Mouse (Mus musculus) MEL (cell line): ENCODE results near the gene Mrps9. TPM values are rescaled to one million over a fixed set of nuclear protein-coding genes. Genes with fewer than 3 reads are reported as not detected.

Source experiments
- DNase-seq: peaks from one replicate; pipeline ENCODE4 v3.0.0; 2011; ENCODE audit warnings: low read depth, low spot score
- H3K27ac ChIP-seq: 2 replicates; pipeline ENCODE4 v1.5.1; 2012; ENCODE audit warnings: low read depth, mild to moderate bottlenecking, control low read depth, low read length, moderate library complexity; ENCODE audit not compliant: control insufficient read depth
- H3K27me3 ChIP-seq, 2 experiments: fragments of 150-350 bp in 1 of 2; sonication (generic) in 1 of 2; 2 replicates each; pipeline ENCODE4 v1.6.1; 2012; ENCODE audit warnings: low read length in 2 of 2, mild to moderate bottlenecking in 2 of 2, improper control_type of control experiment in 1 of 2, moderate library complexity in 1 of 2; ENCODE audit not compliant: insufficient read depth in 2 of 2, control insufficient read depth in 1 of 2
- H3K36me3 ChIP-seq, 2 experiments: 2 replicates each; pipeline ENCODE4 v1.6.1; 2012 to 2014; ENCODE audit warnings: low read length in 2 of 2, improper control_type of control experiment in 1 of 2, inconsistent platforms in 1 of 2, mild to moderate bottlenecking in 1 of 2; ENCODE audit not compliant: insufficient read depth in 2 of 2, control insufficient read depth in 1 of 2
- H3K4me1 ChIP-seq, 2 experiments: fragments of 150-350 bp in 1 of 2; sonication (generic) in 1 of 2; 2 replicates each; pipeline ENCODE4 v1.6.1; 2012; ENCODE audit warnings: low read length in 2 of 2, improper control_type of control experiment in 1 of 2, mild to moderate bottlenecking in 1 of 2; ENCODE audit not compliant: insufficient read depth in 2 of 2, control insufficient read depth in 1 of 2
- H3K4me3 ChIP-seq, 2 experiments: fragments of 150-350 bp in 1 of 2; sonication (generic) in 1 of 2; 2 replicates each; pipeline ENCODE4 v1.5.1; 2012; ENCODE audit warnings: low read depth in 2 of 2, low read length in 2 of 2, mild to moderate bottlenecking in 2 of 2, moderate library complexity in 2 of 2, control low read depth in 1 of 2, improper control_type of control experiment in 1 of 2; ENCODE audit not compliant: control insufficient read depth in 1 of 2, insufficient read depth in 1 of 2
- H3K79me2 ChIP-seq: 2 replicates; pipeline ENCODE4 v1.6.1; 2012; ENCODE audit warnings: mild to moderate bottlenecking, low read length, moderate library complexity; ENCODE audit not compliant: control insufficient read depth, poor library complexity, insufficient read depth
- H3K9ac ChIP-seq: 2 replicates; pipeline ENCODE4 v1.6.1; 2012; ENCODE audit warnings: low read depth, mild to moderate bottlenecking, control low read depth, low read length, moderate library complexity; ENCODE audit not compliant: control insufficient read depth, poor library complexity, severe bottlenecking
- H3K9me3 ChIP-seq: fragments of 150-350 bp; sonication (generic); replicated peaks from 2 replicates; pipeline ENCODE4 v1.6.1; 2012; ENCODE audit warnings: mild to moderate bottlenecking, low read length, improper control_type of control experiment, moderate library complexity; ENCODE audit not compliant: insufficient read depth
- CHD1 ChIP-seq: IDR thresholded peaks from 2 replicates; pipeline ENCODE4 v1.6.1; 2012; ENCODE audit warnings: low read depth, mild to moderate bottlenecking, inconsistent platforms, low read length, improper control_type of control experiment
- E2F4 ChIP-seq: IDR thresholded peaks from 2 replicates; pipeline ENCODE4 v1.6.1; 2011; ENCODE audit warnings: low read depth, low read length, improper control_type of control experiment, borderline replicate concordance
- ELF1 ChIP-seq: IDR thresholded peaks from 2 replicates; pipeline ENCODE4 v1.6.1; 2014; ENCODE audit warnings: low read depth, mild to moderate bottlenecking, inconsistent platforms, low read length, improper control_type of control experiment, moderate library complexity
- EP300 ChIP-seq, 2 experiments: IDR thresholded peaks; 2 replicates each; pipeline ENCODE4 v1.6.1; 2011; ENCODE audit warnings: improper control_type of control experiment in 2 of 2, low read length in 2 of 2, low read depth in 1 of 2, mild to moderate bottlenecking in 1 of 2
- GABPA ChIP-seq: IDR thresholded peaks from 2 replicates; pipeline ENCODE4 v1.6.1; 2012; ENCODE audit warnings: low read depth, mild to moderate bottlenecking, inconsistent platforms, low read length, improper control_type of control experiment, moderate library complexity
- JUND ChIP-seq: IDR thresholded peaks from 2 replicates; pipeline ENCODE4 v1.6.1; 2011; ENCODE audit warnings: low read depth, mild to moderate bottlenecking, improper control_type of control experiment, low read length
- MAFK ChIP-seq: IDR thresholded peaks from 2 replicates; pipeline ENCODE4 v1.6.1; 2011; ENCODE audit warnings: low read depth, mild to moderate bottlenecking, low read length, improper control_type of control experiment, borderline replicate concordance
- MYB ChIP-seq: IDR thresholded peaks from 2 replicates; pipeline ENCODE4 v1.6.1; 2011; ENCODE audit warnings: mild to moderate bottlenecking, low read depth, low read length, improper control_type of control experiment
- MYC ChIP-seq: IDR thresholded peaks from 2 replicates; pipeline ENCODE4 v1.6.1; 2011; ENCODE audit warnings: low read depth, mild to moderate bottlenecking, low read length, improper control_type of control experiment, moderate library complexity
- POLR2A ChIP-seq, 2 experiments: IDR thresholded peaks; 2 replicates each; pipeline ENCODE4 v1.6.1; 2011 to 2012; ENCODE audit warnings: low read length in 2 of 2, mild to moderate bottlenecking in 2 of 2, control low read depth in 1 of 2, improper control_type of control experiment in 1 of 2, low read depth in 1 of 2, moderate library complexity in 1 of 2; ENCODE audit not compliant: control insufficient read depth in 1 of 2, insufficient read depth in 1 of 2, poor library complexity in 1 of 2
- POLR2AphosphoS5 ChIP-seq: IDR thresholded peaks from 2 replicates; pipeline ENCODE4 v1.6.1; 2012; ENCODE audit warnings: low read depth, borderline replicate concordance, mild to moderate bottlenecking, inconsistent platforms, low read length, moderate library complexity, mixed read lengths
- RAD21 ChIP-seq: IDR thresholded peaks from 2 replicates; pipeline ENCODE4 v1.6.1; 2011; ENCODE audit warnings: mild to moderate bottlenecking, low read depth, low read length, improper control_type of control experiment
- RCOR1 ChIP-seq: IDR thresholded peaks from 2 replicates; pipeline ENCODE4 v1.6.1; 2012; ENCODE audit warnings: low read depth, mild to moderate bottlenecking, inconsistent platforms, low read length, improper control_type of control experiment
- SIN3A ChIP-seq: IDR thresholded peaks from 2 replicates; pipeline ENCODE4 v1.6.1; 2012; ENCODE audit warnings: low read length, improper control_type of control experiment, inconsistent platforms
- TCF12 ChIP-seq: IDR thresholded peaks from 2 replicates; pipeline ENCODE4 v1.6.1; 2014; ENCODE audit warnings: low read depth, mild to moderate bottlenecking, inconsistent platforms, low read length, improper control_type of control experiment, moderate library complexity
- UBTF ChIP-seq: IDR thresholded peaks from 2 replicates; pipeline ENCODE4 v1.6.1; 2012; ENCODE audit warnings: low read depth, mild to moderate bottlenecking, inconsistent platforms, low read length, improper control_type of control experiment, moderate library complexity, borderline replicate concordance; ENCODE audit not compliant: insufficient read depth
- ZKSCAN1 ChIP-seq: IDR thresholded peaks from 2 replicates; pipeline ENCODE4 v1.6.1; 2012; ENCODE audit warnings: low read depth, mild to moderate bottlenecking, inconsistent platforms, low read length, improper control_type of control experiment, moderate library complexity
- ZMIZ1 ChIP-seq: IDR thresholded peaks from 2 replicates; pipeline ENCODE4 v1.6.1; 2012; ENCODE audit warnings: low read depth, mild to moderate bottlenecking, inconsistent platforms, low read length, improper control_type of control experiment, moderate library complexity
- polyA plus RNA-seq, 2 experiments: library from polyadenylated mRNA; stranded (reverse) in 1 of 2; unstranded in 1 of 2; fragments of >175 nt in 1 of 2; fragments of >200 nt in 1 of 2; gene quantifications; 2 replicates each; pipeline versions ENCODE4 v1.2.1 to v1.2.4; 2012; ENCODE audit warnings: low replicate concordance in 2 of 2, low read depth in 1 of 2; ENCODE audit not compliant: insufficient read length in 2 of 2, insufficient read depth in 1 of 2, missing spikeins in 1 of 2
- total RNA-seq: library from RNA; depleted of rRNA; stranded (reverse); fragments of 300-350 nt; gene quantifications from 2 replicates; pipeline ENCODE4 v1.2.3, GENCODE M21; 2012

Gene Mrps9
- total and polyA plus RNA-seq, 3 experiments: 67.4 to 68.4 TPM; not detected in 1

DNA sequence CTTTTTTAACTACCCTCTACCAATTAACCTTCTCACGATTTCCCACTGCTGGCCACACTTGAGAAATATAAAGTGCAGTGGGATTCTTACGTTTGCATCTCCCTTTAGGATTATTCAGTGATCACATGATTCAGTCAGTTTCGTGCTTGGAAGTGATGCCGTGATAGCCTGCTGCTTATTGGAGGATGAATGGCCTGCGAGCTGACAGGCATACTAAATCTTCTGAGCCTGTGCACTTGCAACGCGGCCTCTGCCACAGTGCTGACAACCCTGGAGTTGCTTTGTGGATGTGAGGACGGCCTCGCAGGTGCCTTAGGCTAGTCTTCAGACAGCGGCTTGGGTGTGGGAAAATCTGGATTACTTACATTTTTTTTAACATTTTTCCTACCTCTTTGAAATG lies 26.2 kb downstream of the Mrps9 start:
- no peaks in the 10 kb centered on the region for H3K27me3 ChIP-seq
- no peaks in the 10 kb centered on the region; the same call in 1 of the 2 replicates for H3K79me2 ChIP-seq
- no peak overlapping the region for H3K27ac ChIP-seq
- H3K4me1 ChIP-seq: peaks cover 2 to 7% of the 10 kb centered on the region in 2 experiments; a peak in 2 of 4 replicates
- DNase-seq: no peak
- TF ChIP-seq RCOR1 (no peak), POLR2AphosphoS5 (no peak), EP300 (IDR thresholded peaks at IDR 0.05; ENCODE audit: low read depth in 1 of 2, low read length in 2 of 2) (no peak), JUND (no peak), CHD1 (no peak), ZMIZ1 (no peak), ZKSCAN1 (no peak), UBTF (no peak), POLR2A (IDR thresholded peaks at IDR 0.05; ENCODE audit: control insufficient read depth in 1 of 2, insufficient read depth in 1 of 2, low read depth in 1 of 2, low read length in 2 of 2, poor library complexity in 1 of 2) (no peak)
- no peaks in the 10 kb centered on the region for H3K9me3 ChIP-seq
- no peak overlapping the region for H3K9ac ChIP-seq
- no peak overlapping the region for H3K4me3 ChIP-seq
- H3K36me3 ChIP-seq: peaks cover 0 to 7% of the 10 kb centered on the region in 2 experiments

DNA sequence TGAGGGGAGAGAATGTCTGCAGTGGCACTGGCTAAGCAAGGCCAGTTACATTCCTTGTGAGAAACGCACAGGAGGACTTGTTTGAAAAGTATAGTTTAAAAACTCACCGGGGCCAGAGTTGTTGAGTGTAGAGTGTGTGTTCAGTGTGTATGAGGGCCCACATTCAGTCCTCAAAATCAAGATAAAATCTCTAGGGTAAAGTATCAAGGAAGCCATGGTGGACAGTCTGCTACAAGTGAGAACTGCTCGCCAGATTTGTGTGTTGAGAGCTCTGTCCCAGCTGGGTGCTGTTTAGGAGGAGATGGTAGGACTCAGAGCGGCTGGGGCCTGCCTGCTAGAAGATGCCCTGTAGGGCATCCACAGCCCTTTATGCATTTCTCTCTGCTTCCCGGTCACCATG lies 27.8 kb downstream of the Mrps9 start:
- Histone ChIP-seq H3K9me3 (no peaks in the 10 kb centered on the region), H3K27ac (no peak overlapping the region)
- no peak for DNase-seq
- TF ChIP-seq SIN3A: no peak
- no peak for TF ChIP-seq RCOR1
- TF ChIP-seq TCF12: no peak
- no peak for TF ChIP-seq ELF1
- no peak for TF ChIP-seq MYB
- no peak for TF ChIP-seq RAD21
- TF ChIP-seq EP300 (IDR thresholded peaks at IDR 0.05; ENCODE audit: low read depth in 1 of 2, low read length in 2 of 2): no peak
- TF ChIP-seq, all 39 proteins: peak for 0
- Histone ChIP-seq H3K4me3 (no peak overlapping the region), H3K36me3 (peaks cover 3 to 7% of the 10 kb centered on the region in 2 experiments), H3K79me2 (no peaks in the 10 kb centered on the region; the same call in 1 of the 2 replicates), H3K9ac (no peak overlapping the region), H3K27me3 (no peaks in the 10 kb centered on the region), H3K4me1 (peaks cover 2 to 7% of the 10 kb centered on the region in 2 experiments; a peak in 2 of 4 replicates)

DNA sequence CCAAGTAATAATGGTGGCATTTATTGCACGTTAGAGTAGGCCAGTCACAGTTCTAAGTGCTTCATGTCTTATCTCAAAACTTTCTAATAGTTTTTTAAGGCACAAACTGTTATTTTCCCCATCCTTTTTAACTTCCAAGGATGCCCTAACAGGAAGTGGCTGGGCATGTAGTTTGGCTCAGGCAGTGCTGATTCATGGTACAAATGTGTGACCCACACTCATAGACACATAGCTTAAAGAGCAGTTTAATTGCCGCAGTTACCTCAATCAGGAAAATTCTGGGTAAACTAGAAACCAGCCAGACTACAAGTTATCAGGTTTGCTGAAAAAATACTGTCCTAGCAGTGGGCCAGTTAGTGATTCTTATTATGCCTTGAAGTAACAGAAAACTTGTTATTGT lies 31.2 kb downstream of the Mrps9 start:
- Histone ChIP-seq H3K4me1 (no peaks in the 10 kb centered on the region), H3K9me3 (no peaks in the 10 kb centered on the region), H3K27me3 (no peaks in the 10 kb centered on the region), H3K36me3 (peaks cover 0 to 4% of the 10 kb centered on the region in 2 experiments; a peak in 3 of 4 replicates), H3K27ac (no peak overlapping the region)
- TF ChIP-seq ZMIZ1: no peak
- no peak for TF ChIP-seq MYC
- no peak for TF ChIP-seq GABPA
- TF ChIP-seq POLR2AphosphoS5: no peak
- TF ChIP-seq SIN3A: no peak
- no peak for TF ChIP-seq MYB
- no peak for TF ChIP-seq E2F4
- no peak for TF ChIP-seq MAFK
- TF ChIP-seq POLR2A (IDR thresholded peaks at IDR 0.05; ENCODE audit: control insufficient read depth in 1 of 2, insufficient read depth in 1 of 2, low read depth in 1 of 2, low read length in 2 of 2, poor library complexity in 1 of 2): no peak
- TF ChIP-seq, all 39 proteins: peak for 0
- H3K9ac ChIP-seq: no peak overlapping the region
- H3K4me3 ChIP-seq: no peak overlapping the region
- H3K79me2 ChIP-seq: no peaks in the 10 kb centered on the region; the same call in 1 of the 2 replicates
- DNase-seq: no peak
